Mouse (Mus musculus) heart, embryonic 12.5 days (tissue): Measurements from ENCODE around the gene Nup93. TPM values are rescaled to one million over a fixed set of nuclear protein-coding genes. Genes with fewer than 3 reads are reported as not detected.

Source experiments
- ATAC-seq: fragments of 200-750 bp; cut with Nextera tagmentation; 2 replicates; pipeline ENCODE4 v1.8.0; 2017; ENCODE audit warnings: moderate TSS enrichment, moderate library complexity; ENCODE audit not compliant: insufficient number of reproducible peaks, low FRiP score
- H3K27ac ChIP-seq: fragments of 300-500 bp; sonication (generic); 2 replicates; pipeline ENCODE4 v1.5.1; 2016; ENCODE audit warnings: mild to moderate bottlenecking, moderate library complexity; ENCODE audit not compliant: poor library complexity, severe bottlenecking
- H3K27me3 ChIP-seq: fragments of 300-500 bp; sonication (generic); replicated peaks from 2 replicates; pipeline ENCODE4 v1.6.1; 2016; ENCODE audit warnings: mild to moderate bottlenecking, moderate library complexity
- H3K36me3 ChIP-seq: fragments of 300-500 bp; sonication (generic); 2 replicates; pipeline ENCODE4 v1.6.1; 2016; ENCODE audit warnings: mild to moderate bottlenecking, moderate library complexity
- H3K4me1 ChIP-seq: fragments of 300-500 bp; sonication (generic); replicated peaks from 2 replicates; pipeline ENCODE4 v1.6.1; 2016; ENCODE audit warnings: mild to moderate bottlenecking
- H3K4me2 ChIP-seq: fragments of 300-500 bp; sonication (generic); 2 replicates; pipeline ENCODE4 v1.6.1; 2016; ENCODE audit warnings: mild to moderate bottlenecking, moderate library complexity
- H3K4me3 ChIP-seq: fragments of 300-500 bp; sonication (generic); 2 replicates; pipeline ENCODE4 v1.5.1; 2016; ENCODE audit warnings: mild to moderate bottlenecking
- H3K9ac ChIP-seq: fragments of 300-500 bp; sonication (generic); 2 replicates; pipeline ENCODE4 v1.6.1; 2016; ENCODE audit warnings: mild to moderate bottlenecking, moderate library complexity
- H3K9me3 ChIP-seq: fragments of 300-500 bp; sonication (generic); replicated peaks from 2 replicates; pipeline ENCODE4 v1.6.1; 2016; ENCODE audit warnings: mild to moderate bottlenecking, moderate library complexity
- WGBS: fragments of 180-500 bp; shearing (Covaris S2); methylation state at CpG from one replicate; pipeline ENCODE4 v1.1.7; 2016; 5-methylcytosine and 5-hydroxymethylcytosine counted together
- polyA plus RNA-seq: library from polyadenylated mRNA; unstranded; fragments of >200 nt; fragmentation: Nextera tagmentation; extraction: Ambion mirVana; gene quantifications from 2 replicates; pipeline ENCODE4 v1.2.1, GENCODE M21; 2016

Nup93 gene
- polyA plus RNA-seq, 1 experiment from 2014 or later: 71.6 TPM

DNA sequence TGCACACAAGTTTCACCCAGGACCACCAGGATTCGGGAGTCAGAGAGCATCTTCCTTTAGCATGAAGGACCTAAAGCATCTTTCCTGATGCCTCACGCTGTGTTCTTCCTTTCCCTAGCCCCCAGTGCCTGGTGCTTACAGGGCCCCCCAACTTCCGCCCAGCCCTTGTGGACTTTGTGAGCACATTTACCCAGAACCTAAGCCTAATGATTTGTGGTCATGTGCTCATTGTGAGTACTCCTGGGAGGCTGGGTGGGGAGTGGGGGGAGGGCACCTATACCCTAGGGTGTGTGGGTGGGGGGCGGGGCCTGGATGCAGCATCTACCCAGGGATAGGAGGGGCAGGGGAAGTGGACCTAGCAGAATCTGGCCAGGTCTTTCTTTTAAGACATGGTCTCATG lies 131.3 kb downstream of the Nup93 start:
- no peak overlapping the region for H3K4me2 ChIP-seq
- H3K27me3 ChIP-seq: 0 out of 2 replicates have a peak, but pooled peaks cover 6% of the 10 kb centered on the region
- 0 out of 2 replicates have a peak, but pooled peaks cover 4% of the 10 kb centered on the region for H3K4me1 ChIP-seq
- no peak for ATAC-seq
- no peak overlapping the region for H3K4me3 ChIP-seq
- H3K27ac ChIP-seq: no peak overlapping the region
- H3K9ac ChIP-seq: no peak overlapping the region
- 76% methylated on average over 4 of the region's 4 CpGs for WGBS
- H3K36me3 ChIP-seq: no peaks in the 10 kb centered on the region
- no peaks in the 10 kb centered on the region for H3K9me3 ChIP-seq

DNA sequence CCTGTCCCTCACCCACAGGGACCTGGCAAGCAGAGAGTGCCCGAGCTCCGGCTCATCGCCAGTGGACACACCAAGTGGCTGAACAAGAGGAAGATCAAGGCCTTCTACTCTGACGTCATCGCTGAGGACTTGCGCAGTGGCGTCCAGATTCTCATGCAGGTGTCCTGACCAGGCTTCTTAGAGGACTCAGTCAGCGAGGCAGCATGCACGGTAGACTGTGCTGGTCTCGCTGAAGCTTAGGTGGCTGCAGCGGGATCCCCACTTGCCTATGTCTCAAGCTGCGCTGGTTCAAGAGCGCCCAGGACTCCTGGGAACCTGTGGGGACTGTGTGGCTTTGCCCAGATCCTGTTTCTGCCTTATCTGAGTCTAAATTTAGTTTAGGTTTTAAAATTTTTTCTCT lies 131.9 kb downstream of the Nup93 start:
- 87% methylated on average over 13 of the region's 13 CpGs for WGBS
- ATAC-seq: no peak
- Histone ChIP-seq H3K27me3 (peaks cover 10% of the 10 kb centered on the region; the same call in 1 of the 2 replicates), H3K36me3 (no peaks in the 10 kb centered on the region), H3K9me3 (no peaks in the 10 kb centered on the region), H3K27ac (no peak overlapping the region), H3K4me1 (0 out of 2 replicates have a peak, but pooled peaks cover 4% of the 10 kb centered on the region), H3K4me3 (no peak overlapping the region), H3K9ac (no peak overlapping the region), H3K4me2 (no peak overlapping the region)

DNA sequence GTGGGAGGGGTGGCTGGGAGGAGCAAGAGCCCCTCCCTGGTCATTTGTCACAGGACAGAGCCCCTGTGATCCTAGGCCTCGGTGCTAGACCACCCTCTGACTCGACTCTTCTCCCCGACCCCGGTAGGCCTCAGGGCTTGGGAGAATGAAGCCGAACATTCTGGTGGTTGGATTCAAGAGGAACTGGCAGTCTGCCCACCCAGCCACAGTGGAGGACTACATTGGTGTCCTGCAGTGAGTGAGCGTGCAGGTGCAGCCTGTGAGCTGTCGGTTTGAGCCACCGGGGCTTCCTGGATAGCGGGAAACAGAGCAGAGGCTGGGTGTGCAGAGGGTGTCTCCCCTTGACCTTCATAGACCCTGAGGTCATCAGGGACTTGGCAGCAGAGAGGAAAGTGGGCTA lies 134.1 kb downstream of the Nup93 start:
- peaks cover 7% of the 10 kb centered on the region; the same call in 1 of the 2 replicates for H3K27me3 ChIP-seq
- H3K4me3 ChIP-seq: no peak overlapping the region
- WGBS: 67% methylated on average over 9 of the region's 9 CpGs
- H3K4me1 ChIP-seq: 0 out of 2 replicates have a peak, but pooled peaks cover 4% of the 10 kb centered on the region
- no peak overlapping the region for H3K9ac ChIP-seq
- no peaks in the 10 kb centered on the region for H3K36me3 ChIP-seq
- H3K4me2 ChIP-seq: no peak overlapping the region
- H3K27ac ChIP-seq: no peak overlapping the region
- no peaks in the 10 kb centered on the region for H3K9me3 ChIP-seq
- ATAC-seq: no peak

DNA sequence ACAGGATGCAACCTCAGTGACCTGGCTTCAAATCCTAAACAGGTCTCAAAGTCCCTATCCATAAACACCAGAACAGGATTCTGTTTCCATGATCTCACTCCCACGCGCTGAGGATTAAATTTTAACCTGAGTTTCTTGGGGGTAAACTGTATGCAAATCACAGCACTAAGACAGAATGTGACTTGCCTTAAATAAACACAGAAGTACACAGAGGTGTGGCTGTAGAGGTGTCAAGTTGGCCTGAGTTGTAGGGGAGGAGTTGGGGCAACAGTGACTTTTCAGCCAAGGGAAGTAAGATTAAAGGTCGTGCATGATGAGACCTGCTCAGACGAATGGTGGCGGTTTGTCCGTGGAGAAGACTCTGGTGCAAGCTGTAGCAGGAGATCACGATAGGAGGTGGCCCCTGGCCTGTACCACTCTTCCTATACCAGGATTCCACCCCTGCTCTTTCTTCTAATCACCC lies 139.7 kb downstream of the Nup93 start:
- Histone ChIP-seq H3K27me3 (peaks cover 7% of the 10 kb centered on the region; the same call in 1 of the 2 replicates), H3K9ac (no peak overlapping the region), H3K36me3 (no peaks in the 10 kb centered on the region), H3K27ac (no peak overlapping the region), H3K4me3 (no peak overlapping the region), H3K9me3 (no peaks in the 10 kb centered on the region), H3K4me1 (peaks cover 26% of the 10 kb centered on the region), H3K4me2 (no peak overlapping the region)
- 76% methylated on average over 7 of the region's 7 CpGs for WGBS
- no peak for ATAC-seq

DNA sequence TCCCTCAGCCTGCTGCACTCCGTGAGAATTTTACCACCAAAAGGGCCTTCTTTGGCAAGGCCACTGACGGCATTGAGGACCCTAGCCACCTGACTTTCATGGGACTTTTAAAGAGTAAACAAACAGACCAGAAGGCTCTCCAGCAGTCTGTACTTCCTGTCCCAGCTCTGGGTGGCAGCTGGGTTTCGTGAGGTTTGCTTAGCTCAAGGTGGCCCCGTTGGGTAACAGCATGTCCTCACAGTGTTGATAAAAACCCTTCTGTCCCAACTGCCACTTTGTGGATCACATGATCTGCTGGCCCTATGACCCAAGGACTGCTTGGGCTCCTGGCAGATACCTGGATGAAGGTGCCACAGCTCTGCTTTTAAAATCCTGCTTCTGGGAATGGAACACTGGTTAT lies 140.2 kb downstream of the Nup93 start:
- no peak for ATAC-seq
- H3K9ac ChIP-seq: no peak overlapping the region
- no peak overlapping the region for H3K4me3 ChIP-seq
- no peak overlapping the region for H3K27ac ChIP-seq
- H3K9me3 ChIP-seq: no peaks in the 10 kb centered on the region
- WGBS: 54% methylated on average over 4 of the region's 4 CpGs
- H3K4me2 ChIP-seq: no peak overlapping the region
- H3K4me1 ChIP-seq: peaks cover 27% of the 10 kb centered on the region
- H3K36me3 ChIP-seq: no peaks in the 10 kb centered on the region
- peaks cover 7% of the 10 kb centered on the region; the same call in 1 of the 2 replicates for H3K27me3 ChIP-seq

DNA sequence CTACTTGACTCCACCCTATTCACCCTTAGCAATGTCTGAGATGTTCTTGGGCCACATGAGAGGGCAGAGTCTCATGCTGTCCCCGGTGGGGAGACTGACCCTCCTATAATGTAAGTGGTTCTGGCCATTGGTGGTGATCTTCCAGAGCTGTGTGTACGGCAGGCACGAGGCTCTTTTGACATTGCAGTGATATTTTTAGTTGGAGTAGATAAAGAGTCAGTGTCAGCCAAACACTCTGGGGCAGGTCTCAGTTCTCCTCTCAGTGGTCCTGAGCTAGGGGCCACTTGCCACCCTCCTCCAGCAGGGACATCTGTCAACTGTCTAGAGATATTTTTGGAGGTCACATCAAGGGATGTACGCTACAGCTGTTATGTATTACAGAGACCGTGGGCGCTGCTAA lies 142.9 kb downstream of the Nup93 start:
- Histone ChIP-seq H3K4me2 (0 out of 2 replicates have a peak overlapping the region, but pooled peaks have one; percentile 4), H3K9ac (no peak overlapping the region), H3K36me3 (no peaks in the 10 kb centered on the region), H3K4me3 (no peak overlapping the region), H3K27me3 (no peaks in the 10 kb centered on the region), H3K9me3 (no peaks in the 10 kb centered on the region), H3K27ac (peak overlapping the region; percentile 45), H3K4me1 (peaks cover 27% of the 10 kb centered on the region)
- WGBS: 33% methylated on average over 6 of the region's 6 CpGs
- ATAC-seq: peak; percentile 25; the same call in 1 of the 2 replicates

DNA sequence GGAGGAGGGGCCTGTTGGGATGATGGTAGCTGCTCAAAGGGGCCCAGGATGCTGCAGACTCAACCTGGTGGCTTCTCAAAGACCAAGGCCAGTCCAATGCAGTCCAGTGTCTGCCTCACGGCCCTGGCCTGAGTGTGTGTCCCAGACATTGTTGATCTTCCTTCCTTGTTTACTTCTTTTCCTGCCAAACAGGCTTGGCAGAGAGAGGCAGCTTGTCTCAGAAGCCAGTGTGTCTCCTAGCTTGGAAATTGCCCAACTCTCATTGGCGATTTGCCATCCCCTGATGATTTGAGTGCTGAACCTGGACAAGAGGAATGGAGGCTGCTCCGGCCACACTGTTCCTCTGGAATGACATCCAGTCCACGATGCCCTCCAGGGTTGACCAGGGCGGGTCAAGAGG lies 144.2 kb downstream of the Nup93 start:
- Histone ChIP-seq H3K4me2 (no peak overlapping the region), H3K4me3 (no peak overlapping the region), H3K36me3 (no peaks in the 10 kb centered on the region), H3K9ac (no peak overlapping the region), H3K9me3 (no peaks in the 10 kb centered on the region), H3K27ac (no peak overlapping the region), H3K4me1 (peaks cover 39% of the 10 kb centered on the region), H3K27me3 (no peaks in the 10 kb centered on the region)
- no peak for ATAC-seq
- WGBS: 57% methylated on average over 5 of the region's 5 CpGs

DNA sequence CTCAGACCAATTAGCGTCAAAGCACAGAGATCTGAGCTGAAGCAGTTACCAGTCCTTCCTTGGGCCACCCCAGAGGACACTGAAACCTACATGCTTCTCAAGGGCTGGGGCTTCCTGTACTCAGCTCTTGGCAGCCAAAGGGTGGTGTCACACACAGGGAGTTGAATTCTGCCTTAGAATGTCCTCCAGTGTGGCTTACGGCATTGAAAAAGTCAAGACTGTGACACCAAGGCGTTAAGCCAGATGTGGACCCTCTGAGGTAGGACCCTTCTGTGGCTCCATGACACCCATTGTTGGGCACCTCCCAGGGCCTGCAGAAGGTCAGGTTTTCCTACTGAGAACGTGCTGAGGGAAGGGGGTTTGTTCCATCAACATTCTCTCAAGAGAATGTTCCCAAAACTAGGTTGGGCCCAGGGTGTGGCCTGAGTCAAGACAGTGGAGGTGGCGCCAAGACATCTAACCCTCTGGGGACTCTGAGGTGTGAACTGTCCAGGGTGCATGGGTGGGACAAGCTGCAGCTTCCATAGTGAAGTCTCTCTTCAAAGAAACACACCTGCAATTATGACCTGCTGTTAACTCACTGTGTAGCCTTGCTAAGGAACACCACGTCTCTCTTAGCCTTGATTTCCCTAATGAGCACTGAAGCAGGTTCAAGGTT lies 147.5 kb downstream of the Nup93 start:
- no peak overlapping the region for H3K4me3 ChIP-seq
- H3K9me3 ChIP-seq: no peaks in the 10 kb centered on the region
- no peaks in the 10 kb centered on the region for H3K27me3 ChIP-seq
- no peak for ATAC-seq
- no peaks in the 10 kb centered on the region for H3K36me3 ChIP-seq
- no peak overlapping the region for H3K4me2 ChIP-seq
- H3K4me1 ChIP-seq: peaks cover 45% of the 10 kb centered on the region
- no peak overlapping the region for H3K27ac ChIP-seq
- 78% methylated on average over 6 of the region's 6 CpGs for WGBS
- no peak overlapping the region for H3K9ac ChIP-seq

DNA sequence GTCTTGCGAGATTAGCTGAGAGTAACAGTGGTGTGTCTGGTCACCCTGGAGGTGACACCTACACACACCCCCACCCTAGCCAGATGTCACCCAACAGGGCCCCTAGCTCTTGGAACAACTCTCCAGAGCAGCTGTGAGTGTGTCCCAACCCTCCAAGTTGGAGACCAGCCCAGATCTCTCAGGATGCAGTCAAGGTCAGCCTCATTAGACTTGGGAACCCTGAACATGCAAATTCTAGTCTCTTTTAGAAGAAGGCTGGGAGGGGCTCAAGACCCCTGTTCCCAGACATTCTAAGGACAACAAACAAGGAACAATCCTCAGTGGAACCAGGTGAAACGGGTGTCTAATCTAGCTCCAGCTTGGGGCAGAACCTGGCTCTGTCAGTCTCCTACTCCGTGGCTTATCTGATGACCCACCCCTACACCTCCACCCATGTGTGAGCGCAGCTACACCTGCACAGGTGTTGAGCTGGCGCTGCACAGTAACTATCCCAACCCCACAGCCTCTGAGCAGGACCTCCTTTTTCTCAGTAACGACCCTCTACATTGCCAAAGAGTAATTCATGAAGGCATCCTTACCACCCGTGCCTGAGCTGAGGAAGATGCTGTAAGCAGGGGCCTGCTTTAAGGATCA lies 148.4 kb downstream of the Nup93 start:
- no peaks in the 10 kb centered on the region for H3K9me3 ChIP-seq
- peaks cover 36% of the 10 kb centered on the region for H3K4me1 ChIP-seq
- WGBS: 75% methylated on average over 7 of the region's 7 CpGs
- no peak overlapping the region for H3K4me3 ChIP-seq
- no peak overlapping the region for H3K4me2 ChIP-seq
- H3K9ac ChIP-seq: no peak overlapping the region
- no peaks in the 10 kb centered on the region for H3K36me3 ChIP-seq
- H3K27ac ChIP-seq: no peak overlapping the region
- no peaks in the 10 kb centered on the region for H3K27me3 ChIP-seq
- ATAC-seq: no peak

DNA sequence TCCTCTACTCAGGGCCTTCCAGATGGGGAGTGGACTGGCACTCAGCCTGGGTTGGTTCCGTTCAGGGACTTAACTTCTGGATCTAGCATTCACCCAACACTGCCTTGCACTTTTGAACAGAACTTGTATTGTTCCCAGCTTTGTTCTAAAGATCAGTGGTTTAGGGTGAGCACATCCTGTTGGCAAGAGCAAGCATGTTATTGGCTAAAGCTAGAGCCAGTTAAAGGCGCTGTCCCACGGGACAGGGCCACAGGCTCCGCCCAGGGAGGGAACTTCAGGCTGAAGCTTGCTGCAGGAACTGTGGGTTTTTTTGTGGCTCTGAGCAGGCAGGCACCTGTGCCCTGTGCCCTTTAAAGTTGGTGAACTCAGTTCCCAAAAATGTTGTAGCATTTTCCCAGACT lies 148.9 kb downstream of the Nup93 start:
- Histone ChIP-seq H3K4me1 (peaks cover 33% of the 10 kb centered on the region), H3K27ac (0 out of 2 replicates have a peak overlapping the region, but pooled peaks have one; percentile 5), H3K36me3 (no peaks in the 10 kb centered on the region), H3K9me3 (no peaks in the 10 kb centered on the region), H3K4me3 (no peak overlapping the region), H3K27me3 (no peaks in the 10 kb centered on the region), H3K4me2 (no peak overlapping the region), H3K9ac (no peak overlapping the region)
- peak; percentile 62; the same call in 1 of the 2 replicates for ATAC-seq
- WGBS: 37% methylated on average over 4 of the region's 4 CpGs

DNA sequence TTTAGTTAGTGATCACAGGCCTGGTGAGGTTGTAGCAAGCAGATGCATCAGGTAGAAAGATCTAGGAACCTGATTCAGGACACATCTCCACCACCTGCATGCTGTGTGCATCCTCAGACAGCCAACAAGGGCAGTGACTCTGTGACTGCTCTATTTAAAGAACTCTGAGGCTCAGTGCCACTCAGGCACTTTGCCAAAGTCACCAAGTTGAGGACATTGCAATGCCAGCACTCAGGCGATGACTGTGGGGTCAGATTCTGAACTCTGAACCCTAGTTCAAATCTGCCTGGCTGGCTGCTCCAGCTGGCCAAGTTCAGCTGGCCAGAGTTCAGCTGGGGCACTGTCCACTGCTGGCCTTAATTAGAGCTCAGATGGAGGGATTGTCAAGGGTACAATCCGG lies 149.5 kb downstream of the Nup93 start:
- Histone ChIP-seq H3K27me3 (no peaks in the 10 kb centered on the region), H3K9ac (no peak overlapping the region), H3K36me3 (no peaks in the 10 kb centered on the region), H3K4me3 (no peak overlapping the region), H3K27ac (peak overlapping the region; percentile 5; the same call in 1 of the 2 replicates), H3K4me2 (no peak overlapping the region), H3K4me1 (peaks cover 26% of the 10 kb centered on the region), H3K9me3 (no peaks in the 10 kb centered on the region)
- ATAC-seq: no peak
- WGBS: 63% methylated on average over 2 of the region's 2 CpGs
